Mouse (Mus musculus) limb, embryonic 12.5 days (tissue): ENCODE measurements at regions not wholly inside any gene's neighbourhood (a gene's known extent, or its start where the extent isn't known, plus 50 kb on each side); places are given as distances from the start of the nearest gene placed in this dataset.

Source experiments
- ATAC-seq: fragments of 200-750 bp; cut with Nextera tagmentation; 2 replicates; pipeline ENCODE4 v1.8.0; 2017; ENCODE audit warnings: low read depth, moderate TSS enrichment; ENCODE audit not compliant: insufficient number of reproducible peaks, insufficient read depth, low FRiP score, low TSS enrichment
- H3K27ac ChIP-seq: fragments of 300-500 bp; sonication (generic); 2 replicates; pipeline ENCODE4 v1.5.1; 2016; ENCODE audit warnings: mild to moderate bottlenecking, moderate library complexity
- H3K27me3 ChIP-seq: fragments of 300-500 bp; sonication (generic); 2 replicates; pipeline ENCODE4 v1.6.1; 2016; ENCODE audit warnings: mild to moderate bottlenecking, moderate library complexity
- H3K36me3 ChIP-seq: fragments of 300-500 bp; sonication (generic); 2 replicates; pipeline ENCODE4 v1.6.1; 2016; ENCODE audit warnings: mild to moderate bottlenecking, moderate library complexity
- H3K4me1 ChIP-seq: fragments of 300-500 bp; sonication (generic); replicated peaks from 2 replicates; pipeline ENCODE4 v1.6.1; 2016
- H3K4me2 ChIP-seq: fragments of 300-500 bp; sonication (generic); 2 replicates; pipeline ENCODE4 v1.6.1; 2016; ENCODE audit warnings: mild to moderate bottlenecking, moderate library complexity
- H3K4me3 ChIP-seq: fragments of 300-500 bp; sonication (generic); replicated peaks from 2 replicates; pipeline ENCODE4 v1.5.1; 2016; ENCODE audit warnings: mild to moderate bottlenecking
- H3K9ac ChIP-seq: fragments of 300-500 bp; sonication (generic); replicated peaks from 2 replicates; pipeline ENCODE4 v1.6.1; 2016; ENCODE audit warnings: mild to moderate bottlenecking, moderate library complexity
- H3K9me3 ChIP-seq: fragments of 300-500 bp; sonication (generic); 2 replicates; pipeline ENCODE4 v1.6.1; 2016; ENCODE audit warnings: mild to moderate bottlenecking, moderate library complexity
- WGBS: fragments of 180-500 bp; shearing (Covaris S2); methylation state at CpG from one replicate; pipeline ENCODE4 v1.1.7; 2016; 5-methylcytosine and 5-hydroxymethylcytosine counted together

GRCm38 (mm10) chr13:107338111-107338510 is 316.2 kb upstream of the Kif2a start:
- WGBS: 84% methylated on average over 12 of the region's 12 CpGs
- Histone ChIP-seq H3K27me3 (no peaks in the 10 kb centered on the region), H3K4me3 (no peak overlapping the region), H3K4me1 (no peaks in the 10 kb centered on the region), H3K9me3 (peaks cover 5% of the 10 kb centered on the region; the same call in 1 of the 2 replicates), H3K9ac (no peak overlapping the region), H3K4me2 (no peak overlapping the region), H3K27ac (no peak overlapping the region), H3K36me3 (no peaks in the 10 kb centered on the region)
- no peak for ATAC-seq

- no peak overlapping the region for H3K9ac ChIP-seq
- no peak overlapping the region for H3K4me3 ChIP-seq
- no peak for ATAC-seq
- WGBS: 81% methylated on average over 10 of the region's 10 CpGs
- no peak overlapping the region for H3K27ac ChIP-seq
- H3K36me3 ChIP-seq: no peaks in the 10 kb centered on the region
- no peak overlapping the region for H3K4me2 ChIP-seq
- peaks cover 5% of the 10 kb centered on the region; the same call in 1 of the 2 replicates for H3K9me3 ChIP-seq
- H3K27me3 ChIP-seq: no peaks in the 10 kb centered on the region
- no peaks in the 10 kb centered on the region for H3K4me1 ChIP-seq
Measured at GRCm38 (mm10) chr13:107337111-107337510, 315.2 kb upstream of the Kif2a start.

DNA sequence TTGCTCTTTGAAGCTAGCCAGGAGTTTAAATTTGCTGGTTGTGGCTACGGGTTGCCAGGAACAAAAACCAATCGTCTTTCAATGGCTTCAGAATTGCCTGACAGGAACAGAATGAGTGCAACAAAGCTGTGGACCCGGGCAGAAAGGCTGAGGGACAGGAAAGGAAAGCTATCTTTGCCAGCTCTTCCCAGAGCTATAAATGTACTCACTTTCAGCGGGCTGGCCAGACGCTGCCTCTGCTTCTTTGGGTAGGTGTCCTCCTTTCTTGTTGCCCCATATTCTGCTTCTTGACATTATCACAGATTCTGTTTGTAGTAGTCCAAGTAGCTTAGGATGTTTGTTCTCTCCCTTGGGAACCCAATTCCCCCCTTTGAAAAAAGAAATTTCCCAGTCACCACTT is 307.4 kb upstream of the Kif2a start:
- Histone ChIP-seq H3K4me2 (no peak overlapping the region), H3K4me3 (no peak overlapping the region), H3K27ac (no peak overlapping the region), H3K9me3 (no peaks in the 10 kb centered on the region), H3K4me1 (no peaks in the 10 kb centered on the region), H3K27me3 (no peaks in the 10 kb centered on the region), H3K36me3 (no peaks in the 10 kb centered on the region), H3K9ac (no peak overlapping the region)
- WGBS: 82% methylated on average over 5 of the region's 5 CpGs
- ATAC-seq: no peak

GRCm38 (mm10) chr13:107325707-107326495 is 304.0 kb upstream of the Kif2a start:
- WGBS: 51% methylated on average over 3 of the region's 3 CpGs
- Histone ChIP-seq H3K36me3 (no peaks in the 10 kb centered on the region), H3K9me3 (no peaks in the 10 kb centered on the region), H3K4me1 (no peaks in the 10 kb centered on the region), H3K27me3 (no peaks in the 10 kb centered on the region), H3K4me3 (no peak overlapping the region), H3K4me2 (no peak overlapping the region), H3K9ac (no peak overlapping the region), H3K27ac (no peak overlapping the region)
- no peak for ATAC-seq

GRCm38 (mm10) chr13:107314746-107315145 is 292.8 kb upstream of the Kif2a start:
- Histone ChIP-seq H3K27me3 (no peaks in the 10 kb centered on the region), H3K27ac (no peak overlapping the region), H3K36me3 (no peaks in the 10 kb centered on the region), H3K4me1 (no peaks in the 10 kb centered on the region), H3K9ac (no peak overlapping the region), H3K9me3 (no peaks in the 10 kb centered on the region), H3K4me2 (no peak overlapping the region), H3K4me3 (no peak overlapping the region)
- 78% methylated on average over 7 of the region's 7 CpGs for WGBS
- ATAC-seq: no peak

DNA sequence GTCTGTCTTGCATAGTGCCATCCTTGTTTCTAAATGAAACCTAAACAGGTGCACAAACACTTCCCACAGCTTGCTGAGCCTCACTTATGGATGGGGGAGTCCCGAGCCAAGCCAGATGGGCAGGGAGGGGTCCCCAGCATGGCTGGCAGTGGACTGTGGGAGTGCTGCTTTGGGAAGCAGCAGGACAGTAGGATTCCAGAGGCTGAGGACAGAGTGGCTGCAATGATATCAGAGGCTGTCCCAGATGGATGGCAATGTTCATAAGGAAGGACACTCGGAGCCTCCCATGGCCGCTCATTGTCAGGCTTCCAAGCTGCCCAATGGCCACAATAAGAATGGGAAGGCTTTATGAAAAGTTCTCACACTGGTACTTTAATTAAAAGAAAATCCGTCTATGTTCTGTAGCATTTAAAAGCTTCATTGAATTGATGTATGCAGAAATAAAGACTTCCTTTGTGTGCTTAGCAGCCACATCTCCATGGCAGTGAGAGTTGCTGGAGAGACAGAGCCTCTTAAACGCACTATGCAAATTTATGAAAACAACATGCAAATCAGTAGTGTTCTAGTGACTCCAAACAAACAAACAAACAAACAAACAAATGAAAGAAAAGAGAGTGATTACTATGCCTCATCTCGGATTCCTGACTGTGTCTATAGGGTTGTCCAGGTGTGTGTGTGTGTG is 287.2 kb upstream of the Kif2a start:
- no peak for ATAC-seq
- Histone ChIP-seq H3K27me3 (no peaks in the 10 kb centered on the region), H3K4me1 (no peaks in the 10 kb centered on the region), H3K9ac (no peak overlapping the region), H3K36me3 (no peaks in the 10 kb centered on the region), H3K4me2 (no peak overlapping the region), H3K9me3 (no peaks in the 10 kb centered on the region), H3K27ac (no peak overlapping the region), H3K4me3 (no peak overlapping the region)
- WGBS: 84% methylated on average over 6 of the region's 6 CpGs

DNA sequence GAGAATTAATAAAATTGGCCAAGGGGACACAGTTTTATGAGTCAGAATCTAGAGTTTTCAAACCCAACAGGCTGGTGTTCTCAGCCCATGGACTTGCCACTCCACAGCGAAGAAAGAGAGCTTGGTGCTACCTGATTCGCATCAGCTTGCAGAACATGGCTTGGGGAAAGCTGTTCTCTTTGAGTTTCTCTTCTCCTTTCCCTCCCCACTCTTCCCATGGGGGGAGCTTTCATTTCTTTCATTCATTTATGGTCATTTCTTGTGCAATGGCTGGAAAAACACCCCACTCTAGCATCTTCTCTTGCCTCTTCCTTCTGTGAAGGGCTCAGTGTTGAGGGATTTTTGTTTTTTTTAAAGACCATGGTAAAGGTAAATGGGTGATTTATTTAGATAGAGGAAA is 286.5 kb upstream of the Kif2a start:
- no peaks in the 10 kb centered on the region for H3K27me3 ChIP-seq
- no peaks in the 10 kb centered on the region for H3K36me3 ChIP-seq
- no peak overlapping the region for H3K4me3 ChIP-seq
- no peak for ATAC-seq
- no peaks in the 10 kb centered on the region for H3K4me1 ChIP-seq
- no peak overlapping the region for H3K9ac ChIP-seq
- H3K27ac ChIP-seq: no peak overlapping the region
- H3K4me2 ChIP-seq: no peak overlapping the region
- WGBS: 93% methylated on average over 2 of the region's 2 CpGs
- H3K9me3 ChIP-seq: no peaks in the 10 kb centered on the region

DNA sequence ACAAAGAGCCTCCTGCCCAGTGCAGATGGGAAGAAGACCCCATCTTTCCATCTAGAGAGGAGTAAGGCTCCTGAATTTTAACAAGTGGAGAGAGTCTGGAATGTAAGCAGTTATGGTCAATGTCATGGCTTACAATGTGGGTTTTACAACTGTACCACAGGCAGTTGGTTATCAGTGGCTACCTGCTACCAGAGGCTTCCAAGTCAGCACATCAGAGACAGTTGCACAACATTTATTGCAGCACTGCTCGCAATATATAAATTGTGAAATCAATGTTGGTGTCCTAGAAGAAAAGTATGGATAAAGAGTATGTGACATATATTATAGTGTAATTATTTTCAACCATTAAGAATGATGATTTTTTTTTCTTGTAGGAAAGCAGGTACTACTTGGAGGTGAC is 285.0 kb upstream of the Kif2a start:
- H3K9ac ChIP-seq: no peak overlapping the region
- H3K4me1 ChIP-seq: no peaks in the 10 kb centered on the region
- H3K27ac ChIP-seq: no peak overlapping the region
- no peaks in the 10 kb centered on the region for H3K9me3 ChIP-seq
- H3K27me3 ChIP-seq: no peaks in the 10 kb centered on the region
- 86% methylated on average over 1 of the region's 1 CpGs for WGBS
- H3K4me2 ChIP-seq: no peak overlapping the region
- no peak overlapping the region for H3K4me3 ChIP-seq
- H3K36me3 ChIP-seq: no peaks in the 10 kb centered on the region
- ATAC-seq: no peak

- Histone ChIP-seq H3K4me3 (no peak overlapping the region), H3K27me3 (no peaks in the 10 kb centered on the region), H3K4me1 (no peaks in the 10 kb centered on the region), H3K9ac (no peak overlapping the region), H3K9me3 (no peaks in the 10 kb centered on the region), H3K4me2 (no peak overlapping the region), H3K36me3 (no peaks in the 10 kb centered on the region), H3K27ac (no peak overlapping the region)
- ATAC-seq: no peak
- 84% methylated on average over 1 of the region's 1 CpGs for WGBS
Measured at GRCm38 (mm10) chr13:107306232-107306631, 284.3 kb upstream of the Kif2a start.

DNA sequence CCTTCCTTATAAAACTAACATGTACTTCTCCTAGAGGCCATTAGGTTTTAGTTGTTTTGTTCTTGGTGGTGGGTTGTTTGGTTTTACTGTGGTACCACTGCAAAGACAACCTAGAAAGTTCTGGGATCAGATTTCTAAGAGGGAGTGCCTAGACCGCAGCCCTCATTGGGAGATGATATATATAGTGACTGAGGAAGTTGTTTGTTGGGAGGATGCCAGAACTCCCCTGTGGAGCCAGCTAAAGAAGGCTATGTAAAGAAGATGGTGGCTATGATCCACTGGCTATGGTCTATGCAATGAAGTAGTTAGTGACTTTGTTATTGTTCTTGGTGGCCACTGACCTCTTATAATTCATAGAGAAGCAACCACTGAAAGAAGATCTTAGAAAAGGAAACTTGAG is 283.8 kb upstream of the Kif2a start:
- 63% methylated on average over 1 of the region's 1 CpGs for WGBS
- Histone ChIP-seq H3K27me3 (no peaks in the 10 kb centered on the region), H3K9me3 (no peaks in the 10 kb centered on the region)

DNA sequence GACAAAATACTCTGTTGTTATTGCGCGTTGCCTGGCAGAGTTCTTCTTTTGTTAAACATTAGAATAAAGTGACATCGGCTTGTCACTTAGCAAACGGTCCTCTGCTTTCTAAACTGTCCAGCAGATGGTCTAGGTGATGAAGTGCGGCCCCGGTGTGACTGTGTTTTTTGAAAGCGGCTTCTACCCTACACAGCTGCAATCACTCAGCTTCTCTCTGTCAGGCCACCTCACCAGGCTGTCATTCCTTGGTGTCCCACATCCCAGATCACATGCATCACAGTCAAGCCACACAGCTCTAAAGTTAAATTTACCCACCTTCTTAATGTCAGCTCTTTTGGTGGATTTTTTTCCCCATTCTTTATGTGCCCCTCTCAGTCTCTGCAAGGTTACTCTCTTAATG is 282.0 kb upstream of the Kif2a start:
- ATAC-seq: no peak
- no peaks in the 10 kb centered on the region for H3K4me1 ChIP-seq
- H3K9ac ChIP-seq: no peak overlapping the region
- no peak overlapping the region for H3K27ac ChIP-seq
- no peaks in the 10 kb centered on the region for H3K9me3 ChIP-seq
- H3K27me3 ChIP-seq: no peaks in the 10 kb centered on the region
- 75% methylated on average over 7 of the region's 7 CpGs for WGBS
- H3K4me3 ChIP-seq: no peak overlapping the region
- H3K36me3 ChIP-seq: no peaks in the 10 kb centered on the region
- no peak overlapping the region for H3K4me2 ChIP-seq

More for the DNA sequence above, 283.8 kb upstream of the Kif2a start:
- Histone ChIP-seq H3K9ac (no peak overlapping the region), H3K4me3 (no peak overlapping the region), H3K36me3 (no peaks in the 10 kb centered on the region), H3K4me2 (no peak overlapping the region), H3K4me1 (no peaks in the 10 kb centered on the region), H3K27ac (no peak overlapping the region)
- ATAC-seq: no peak

- WGBS: 58% methylated on average over 5 of the region's 5 CpGs
- no peak overlapping the region for H3K9ac ChIP-seq
- no peak overlapping the region for H3K27ac ChIP-seq
- no peaks in the 10 kb centered on the region for H3K9me3 ChIP-seq
- no peaks in the 10 kb centered on the region for H3K27me3 ChIP-seq
- no peak for ATAC-seq
- H3K4me3 ChIP-seq: no peak overlapping the region
- H3K36me3 ChIP-seq: no peaks in the 10 kb centered on the region
- no peak overlapping the region for H3K4me2 ChIP-seq
- no peaks in the 10 kb centered on the region for H3K4me1 ChIP-seq
Measured at GRCm38 (mm10) chr13:107303322-107303721, 281.4 kb upstream of the Kif2a start.
